Mouse (Mus musculus): ENCODE measurements around the gene Rnf187.

Gene Rnf187

GRCm38 (mm10) chr11:58947798-58948528 is 9.2 kb upstream of the Rnf187 start:
- DNase-seq (ENCODE audit: extremely low read depth, low read depth, low spot score), result no peak

- DNase-seq (ENCODE audit: extremely low read depth, low read depth, low spot score), result no peak
Observed at GRCm38 (mm10) chr11:58947306-58947705, 8.6 kb upstream of the Rnf187 start.

GRCm38 (mm10) chr11:58944136-58944535 is 5.4 kb upstream of the Rnf187 start:
- no peak for DNase-seq (ENCODE audit: extremely low read depth, low read depth, low spot score)

- DNase-seq (ENCODE audit: extremely low read depth, low read depth, low spot score), result no peak
Observed at GRCm38 (mm10) chr11:58939088-58939439, 348 bp upstream of the Rnf187 start.

GRCm38 (mm10) chr11:58937909-58938308 is 807 bp downstream of the Rnf187 start:
- no peak for DNase-seq (ENCODE audit: extremely low read depth, low read depth, low spot score)

GRCm38 (mm10) chr11:58931576-58931975 is 7.1 kb downstream of the Rnf187 start:
- no peak for DNase-seq (ENCODE audit: extremely low read depth, low read depth, low spot score)

GRCm38 (mm10) chr11:58930254-58930653 is 8.5 kb downstream of the Rnf187 start:
- DNase-seq (ENCODE audit: extremely low read depth, low read depth, low spot score), result no peak

- DNase-seq (ENCODE audit: extremely low read depth, low read depth, low spot score), result no peak
Observed at GRCm38 (mm10) chr11:58929641-58930040, 9.1 kb downstream of the Rnf187 start.

GRCm38 (mm10) chr11:58929055-58929454 is 9.7 kb downstream of the Rnf187 start:
- DNase-seq (ENCODE audit: extremely low read depth, low read depth, low spot score), result no peak

GRCm38 (mm10) chr11:58927790-58928651 is 10.7 kb downstream of the Rnf187 start:
- DNase-seq (ENCODE audit: extremely low read depth, low read depth, low spot score), result no peak

- no peak for DNase-seq (ENCODE audit: extremely low read depth, low read depth, low spot score)
Observed at GRCm38 (mm10) chr11:58927053-58927452, 11.7 kb downstream of the Rnf187 start.

GRCm38 (mm10) chr11:58926651-58927050 is 12.1 kb downstream of the Rnf187 start:
- no peak for DNase-seq (ENCODE audit: extremely low read depth, low read depth, low spot score)

- DNase-seq (ENCODE audit: extremely low read depth, low read depth, low spot score), result no peak
Observed at GRCm38 (mm10) chr11:58922420-58922819, 16.3 kb downstream of the Rnf187 start.

- no peak for DNase-seq (ENCODE audit: extremely low read depth, low read depth, low spot score)
Observed at GRCm38 (mm10) chr11:58918759-58919158, 20.0 kb downstream of the Rnf187 start.

- no peak for DNase-seq (ENCODE audit: extremely low read depth, low read depth, low spot score)
Observed at GRCm38 (mm10) chr11:58917745-58918366, 20.9 kb downstream of the Rnf187 start, which contains the start of gene Btnl10. Gene Btnl10, plus strand, starts transcription at chr11:58917908.

- DNase-seq (ENCODE audit: extremely low read depth, low read depth, low spot score), result no peak
Observed at GRCm38 (mm10) chr11:58916879-58917744, 21.6 kb downstream of the Rnf187 start.

GRCm38 (mm10) chr11:58914461-58915028 is 24.2 kb downstream of the Rnf187 start:
- DNase-seq (ENCODE audit: extremely low read depth, low read depth, low spot score), result no peak

GRCm38 (mm10) chr11:58913776-58914175 is 24.9 kb downstream of the Rnf187 start:
- no peak for DNase-seq (ENCODE audit: extremely low read depth, low read depth, low spot score)

GRCm38 (mm10) chr11:58904838-58905237 is 33.9 kb downstream of the Rnf187 start:
- DNase-seq (ENCODE audit: extremely low read depth, low read depth, low spot score), result no peak

GRCm38 (mm10) chr11:58904410-58904718 is 34.4 kb downstream of the Rnf187 start:
- DNase-seq (ENCODE audit: extremely low read depth, low read depth, low spot score), result no peak

All from fat pad, adult 2 months (tissue).